Mouse (Mus musculus) MEL (cell line): ENCODE results near the gene Pip4k2c. TPM values are rescaled to one million over a fixed set of nuclear protein-coding genes. Genes with fewer than 3 reads are reported as not detected.

Experiments
- DNase-seq: peaks from one replicate; pipeline ENCODE4 v3.0.0; 2011; ENCODE audit warnings: low read depth, low spot score
- H3K27ac ChIP-seq: 2 replicates; pipeline ENCODE4 v1.5.1; 2012; ENCODE audit warnings: low read depth, mild to moderate bottlenecking, control low read depth, low read length, moderate library complexity; ENCODE audit not compliant: control insufficient read depth
- H3K27me3 ChIP-seq, 2 experiments: fragments of 150-350 bp in 1 of 2; sonication (generic) in 1 of 2; 2 replicates each; pipeline ENCODE4 v1.6.1; 2012; ENCODE audit warnings: low read length in 2 of 2, mild to moderate bottlenecking in 2 of 2, improper control_type of control experiment in 1 of 2, moderate library complexity in 1 of 2; ENCODE audit not compliant: insufficient read depth in 2 of 2, control insufficient read depth in 1 of 2
- H3K36me3 ChIP-seq, 2 experiments: 2 replicates each; pipeline ENCODE4 v1.6.1; 2012 to 2014; ENCODE audit warnings: low read length in 2 of 2, improper control_type of control experiment in 1 of 2, inconsistent platforms in 1 of 2, mild to moderate bottlenecking in 1 of 2; ENCODE audit not compliant: insufficient read depth in 2 of 2, control insufficient read depth in 1 of 2
- H3K4me1 ChIP-seq, 2 experiments: fragments of 150-350 bp in 1 of 2; sonication (generic) in 1 of 2; 2 replicates each; pipeline ENCODE4 v1.6.1; 2012; ENCODE audit warnings: low read length in 2 of 2, improper control_type of control experiment in 1 of 2, mild to moderate bottlenecking in 1 of 2; ENCODE audit not compliant: insufficient read depth in 2 of 2, control insufficient read depth in 1 of 2
- H3K4me3 ChIP-seq, 2 experiments: fragments of 150-350 bp in 1 of 2; sonication (generic) in 1 of 2; 2 replicates each; pipeline ENCODE4 v1.5.1; 2012; ENCODE audit warnings: low read depth in 2 of 2, low read length in 2 of 2, mild to moderate bottlenecking in 2 of 2, moderate library complexity in 2 of 2, control low read depth in 1 of 2, improper control_type of control experiment in 1 of 2; ENCODE audit not compliant: control insufficient read depth in 1 of 2, insufficient read depth in 1 of 2
- H3K79me2 ChIP-seq: 2 replicates; pipeline ENCODE4 v1.6.1; 2012; ENCODE audit warnings: mild to moderate bottlenecking, low read length, moderate library complexity; ENCODE audit not compliant: control insufficient read depth, poor library complexity, insufficient read depth
- H3K9ac ChIP-seq: 2 replicates; pipeline ENCODE4 v1.6.1; 2012; ENCODE audit warnings: low read depth, mild to moderate bottlenecking, control low read depth, low read length, moderate library complexity; ENCODE audit not compliant: control insufficient read depth, poor library complexity, severe bottlenecking
- H3K9me3 ChIP-seq: fragments of 150-350 bp; sonication (generic); replicated peaks from 2 replicates; pipeline ENCODE4 v1.6.1; 2012; ENCODE audit warnings: mild to moderate bottlenecking, low read length, improper control_type of control experiment, moderate library complexity; ENCODE audit not compliant: insufficient read depth
- CTCF ChIP-seq, 3 experiments: IDR thresholded peaks in 2 of 3; conservative IDR thresholded peaks in 1 of 3; 2 replicates each; pipeline ENCODE4 v1.5.1; 2011 to 2012; ENCODE audit warnings: low read length in 3 of 3, low read depth in 2 of 3, mild to moderate bottlenecking in 2 of 3, improper control_type of control experiment in 1 of 3, inconsistent platforms in 1 of 3, mixed read lengths in 1 of 3, moderate library complexity in 1 of 3; ENCODE audit not compliant: control insufficient read depth in 1 of 3, insufficient read depth in 1 of 3, poor library complexity in 1 of 3, severe bottlenecking in 1 of 3
- E2F4 ChIP-seq: IDR thresholded peaks from 2 replicates; pipeline ENCODE4 v1.6.1; 2011; ENCODE audit warnings: low read depth, low read length, improper control_type of control experiment, borderline replicate concordance
- JUND ChIP-seq: IDR thresholded peaks from 2 replicates; pipeline ENCODE4 v1.6.1; 2011; ENCODE audit warnings: low read depth, mild to moderate bottlenecking, improper control_type of control experiment, low read length
- KAT2A ChIP-seq: conservative IDR thresholded peaks from 2 replicates; pipeline ENCODE4 v1.6.1; 2012; ENCODE audit warnings: low read depth, low read length, improper control_type of control experiment, inconsistent platforms
- MAFK ChIP-seq: IDR thresholded peaks from 2 replicates; pipeline ENCODE4 v1.6.1; 2011; ENCODE audit warnings: low read depth, mild to moderate bottlenecking, low read length, improper control_type of control experiment, borderline replicate concordance
- MAX ChIP-seq: IDR thresholded peaks from 2 replicates; pipeline ENCODE4 v1.6.1; 2011; ENCODE audit warnings: low read length, improper control_type of control experiment
- MAZ ChIP-seq: IDR thresholded peaks from 2 replicates; pipeline ENCODE4 v1.6.1; 2012; ENCODE audit warnings: low read depth, mild to moderate bottlenecking, inconsistent platforms, low read length, improper control_type of control experiment
- POLR2AphosphoS2 ChIP-seq: IDR thresholded peaks from 2 replicates; pipeline ENCODE4 v1.6.1; 2011; ENCODE audit warnings: low read length, improper control_type of control experiment
- RAD21 ChIP-seq: IDR thresholded peaks from 2 replicates; pipeline ENCODE4 v1.6.1; 2011; ENCODE audit warnings: mild to moderate bottlenecking, low read depth, low read length, improper control_type of control experiment
- RCOR1 ChIP-seq: IDR thresholded peaks from 2 replicates; pipeline ENCODE4 v1.6.1; 2012; ENCODE audit warnings: low read depth, mild to moderate bottlenecking, inconsistent platforms, low read length, improper control_type of control experiment
- SMC3 ChIP-seq: IDR thresholded peaks from 2 replicates; pipeline ENCODE4 v1.6.1; 2011; ENCODE audit warnings: low read depth, low read length, improper control_type of control experiment
- TAL1 ChIP-seq: IDR thresholded peaks from 2 replicates; pipeline ENCODE4 v1.6.1; 2012; ENCODE audit warnings: mild to moderate bottlenecking, inconsistent platforms, low read length, moderate library complexity, mixed read lengths
- UBTF ChIP-seq: IDR thresholded peaks from 2 replicates; pipeline ENCODE4 v1.6.1; 2012; ENCODE audit warnings: low read depth, mild to moderate bottlenecking, inconsistent platforms, low read length, improper control_type of control experiment, moderate library complexity, borderline replicate concordance; ENCODE audit not compliant: insufficient read depth
- ZKSCAN1 ChIP-seq: IDR thresholded peaks from 2 replicates; pipeline ENCODE4 v1.6.1; 2012; ENCODE audit warnings: low read depth, mild to moderate bottlenecking, inconsistent platforms, low read length, improper control_type of control experiment, moderate library complexity
- ZNF384 ChIP-seq: IDR thresholded peaks from 2 replicates; pipeline ENCODE4 v1.6.1; 2012; ENCODE audit warnings: low read depth, mild to moderate bottlenecking, inconsistent platforms, low read length, improper control_type of control experiment
- polyA plus RNA-seq, 2 experiments: library from polyadenylated mRNA; stranded (reverse) in 1 of 2; unstranded in 1 of 2; fragments of >175 nt in 1 of 2; fragments of >200 nt in 1 of 2; gene quantifications; 2 replicates each; pipeline versions ENCODE4 v1.2.1 to v1.2.4; 2012; ENCODE audit warnings: low replicate concordance in 2 of 2, low read depth in 1 of 2; ENCODE audit not compliant: insufficient read length in 2 of 2, insufficient read depth in 1 of 2, missing spikeins in 1 of 2
- total RNA-seq: library from RNA; depleted of rRNA; stranded (reverse); fragments of 300-350 nt; gene quantifications from 2 replicates; pipeline ENCODE4 v1.2.3, GENCODE M21; 2012

The Pip4k2c gene
- total and polyA plus RNA-seq, 3 experiments = 31.9 to 58.2 TPM; not detected in 1

DNA sequence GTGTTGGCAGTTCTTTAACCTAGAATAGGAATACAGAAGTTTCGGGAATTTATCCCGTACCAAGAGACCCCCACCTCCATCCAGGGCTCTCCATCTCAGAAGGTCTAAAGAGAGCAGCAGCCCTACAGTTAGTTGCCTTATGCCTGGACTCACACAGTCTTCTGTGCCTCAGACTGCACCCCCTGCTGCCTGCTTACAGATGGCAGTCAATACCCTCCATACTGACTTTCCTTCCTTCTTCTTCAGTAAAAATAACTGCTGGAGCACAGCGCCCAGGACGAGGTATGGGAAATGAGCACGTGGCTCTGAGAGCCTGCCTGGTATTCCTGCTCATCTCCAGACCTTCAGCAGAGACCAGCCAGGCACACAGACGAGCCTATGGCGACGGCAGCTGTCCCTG lies 11.1 kb downstream of the Pip4k2c start:
- Histone ChIP-seq H3K9me3 (no peaks in the 10 kb centered on the region), H3K79me2 (peaks cover 6% of the 10 kb centered on the region; the same call in 1 of the 2 replicates), H3K4me1 (peaks cover 20 to 22% of the 10 kb centered on the region in 2 experiments), H3K27ac (no peak overlapping the region), H3K36me3 (peaks cover 19 to 25% of the 10 kb centered on the region in 2 experiments), H3K27me3 (no peaks in the 10 kb centered on the region), H3K9ac (no peak overlapping the region), H3K4me3 (no peak overlapping the region)
- TF ChIP-seq E2F4 (no peak), KAT2A (no peak), POLR2AphosphoS2 (no peak), CTCF (IDR thresholded peaks at IDR 0.05 in 2 of 3, conservative IDR thresholded peaks at IDR 0.05 in 1 of 3; ENCODE audit: control insufficient read depth in 1 of 3, insufficient read depth in 1 of 3, low read depth in 2 of 3, low read length in 3 of 3, poor library complexity in 1 of 3, severe bottlenecking in 1 of 3) (peak in 1 of 3 experiments; percentile 5; a peak in 1 of 6 replicates)
- DNase-seq = no peak

DNA sequence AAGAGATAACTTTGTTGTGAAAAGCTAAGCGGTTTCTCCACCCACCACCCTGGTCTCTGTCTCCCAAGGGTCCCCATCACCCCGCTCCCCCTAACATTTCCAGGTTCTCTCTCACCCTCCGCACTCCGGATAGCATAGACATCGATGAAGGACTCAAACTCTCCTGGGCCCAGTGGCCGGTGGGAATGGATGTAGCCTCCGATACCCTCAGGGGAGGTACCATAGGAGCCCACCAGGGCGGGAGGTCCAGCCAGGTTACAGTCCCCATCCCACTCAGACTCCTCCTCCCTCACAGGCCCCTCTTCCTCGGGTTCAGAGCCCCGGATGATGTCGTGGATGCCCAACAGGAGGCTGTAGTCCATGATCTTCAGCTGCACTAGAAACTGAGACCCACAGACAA lies 11.9 kb downstream of the Pip4k2c start:
- no peak for DNase-seq
- Histone ChIP-seq H3K9me3 (no peaks in the 10 kb centered on the region), H3K36me3 (peaks cover 17% of the 10 kb centered on the region in 2 experiments), H3K9ac (no peak overlapping the region), H3K79me2 (peaks cover 6% of the 10 kb centered on the region; the same call in 1 of the 2 replicates), H3K27me3 (no peaks in the 10 kb centered on the region), H3K4me1 (peaks cover 13 to 14% of the 10 kb centered on the region in 2 experiments), H3K4me3 (no peak overlapping the region), H3K27ac (no peak overlapping the region)
- TF ChIP-seq UBTF (no peak), MAFK (no peak), RAD21 (no peak), ZKSCAN1 (no peak), RCOR1 (no peak), SMC3 (no peak), MAX (no peak), ZNF384 (no peak), TAL1 (no peak), MAZ (no peak)

DNA sequence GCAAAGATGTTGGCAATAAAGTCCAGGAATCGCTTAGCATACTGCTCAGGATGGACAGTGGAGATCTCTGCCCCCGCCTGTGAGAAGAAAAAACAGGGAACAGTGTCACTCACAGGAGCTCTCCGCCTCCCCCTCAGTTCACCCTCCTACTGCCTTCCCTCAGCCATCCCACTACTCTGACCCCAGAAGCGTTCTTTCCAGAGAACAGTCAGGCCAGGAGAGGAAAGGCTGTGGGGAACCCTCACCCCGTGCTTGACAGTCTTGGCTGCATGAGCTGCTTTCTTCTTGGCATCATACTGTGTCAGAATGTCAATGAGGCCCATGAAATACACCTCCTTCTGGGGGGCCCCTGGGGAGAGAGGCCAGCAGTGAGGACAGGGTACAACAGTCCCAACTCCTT lies 12.3 kb downstream of the Pip4k2c start:
- Histone ChIP-seq H3K36me3 (peaks cover 15 to 16% of the 10 kb centered on the region in 2 experiments), H3K9ac (no peak overlapping the region), H3K4me1 (peaks cover 11 to 13% of the 10 kb centered on the region in 2 experiments), H3K79me2 (peaks cover 5% of the 10 kb centered on the region; the same call in 1 of the 2 replicates), H3K4me3 (no peak overlapping the region), H3K27ac (no peak overlapping the region), H3K9me3 (no peaks in the 10 kb centered on the region), H3K27me3 (no peaks in the 10 kb centered on the region)
- DNase-seq = no peak
- TF ChIP-seq JUND = no peak
